Mouse (Mus musculus): ENCODE measurements at regions not wholly inside any gene's neighbourhood (a gene's known extent, or its start where the extent isn't known, plus 50 kb on each side); places are given as distances from the start of the nearest gene placed in this dataset.

GRCm38 (mm10) chr12:56472856-56473647 lies 63.7 kb downstream of the Nkx2-1 start:
- no peaks in the 10 kb centered on the region for H3K36me3 ChIP-seq (ENCODE audit: control insufficient read depth, insufficient read depth, low read length)
- H3K4me2 ChIP-seq (ENCODE audit: low read length), result no peak overlapping the region
- no peaks in the 10 kb centered on the region for H3K4me1 ChIP-seq (ENCODE audit: control insufficient read depth, insufficient read depth, low read length)
- H3K9me3 ChIP-seq (replicated peaks; ENCODE audit: control insufficient read depth, low read length, poor library complexity, severe bottlenecking), result no peaks in the 10 kb centered on the region
- ATAC-seq, result no peak
- peaks cover 29% of the 10 kb centered on the region for H3K27me3 ChIP-seq (ENCODE audit: control insufficient read depth, insufficient read depth, low read depth, low read length)
- no peak overlapping the region for H3K9ac ChIP-seq (ENCODE audit: low read depth, low read length)
- WGBS, result 48% methylated on average over 10 of the region's 10 CpGs
- H3K4me3 ChIP-seq (ENCODE audit: low read depth, low read length), result no peak overlapping the region
- H3K27ac ChIP-seq (ENCODE audit: low read length), result no peak overlapping the region

DNA sequence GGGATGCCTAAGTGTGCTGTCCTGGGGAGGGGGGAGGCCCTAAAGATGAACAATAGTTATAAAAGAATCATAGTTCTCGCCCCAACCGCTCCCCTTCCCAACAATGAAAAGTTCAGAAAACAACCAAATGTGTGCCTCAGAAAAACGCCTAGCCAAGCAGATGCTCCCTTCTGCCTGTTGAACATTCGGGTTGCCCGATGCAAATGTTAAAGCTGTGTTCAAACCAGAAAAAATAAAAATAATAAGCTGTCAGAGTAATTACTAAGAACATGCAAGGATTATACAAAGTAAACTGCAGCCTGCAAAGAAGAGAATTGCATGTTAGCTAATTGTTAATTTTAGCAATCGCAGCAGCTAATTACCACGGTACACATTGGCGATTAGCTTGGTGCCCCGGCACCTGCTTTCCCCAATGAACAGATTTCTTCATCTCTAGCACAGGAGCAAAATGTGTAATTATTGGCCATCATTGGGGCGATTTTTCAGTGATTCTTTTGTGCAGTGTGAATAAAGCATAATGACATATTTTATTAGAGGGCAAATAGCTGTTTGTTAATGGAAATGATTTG lies 65.7 kb downstream of the Nkx2-1 start:
- WGBS, result 58% methylated on average over 10 of the region's 10 CpGs
- peaks cover 35% of the 10 kb centered on the region for H3K27me3 ChIP-seq (ENCODE audit: control insufficient read depth, insufficient read depth, low read depth, low read length)

DNA sequence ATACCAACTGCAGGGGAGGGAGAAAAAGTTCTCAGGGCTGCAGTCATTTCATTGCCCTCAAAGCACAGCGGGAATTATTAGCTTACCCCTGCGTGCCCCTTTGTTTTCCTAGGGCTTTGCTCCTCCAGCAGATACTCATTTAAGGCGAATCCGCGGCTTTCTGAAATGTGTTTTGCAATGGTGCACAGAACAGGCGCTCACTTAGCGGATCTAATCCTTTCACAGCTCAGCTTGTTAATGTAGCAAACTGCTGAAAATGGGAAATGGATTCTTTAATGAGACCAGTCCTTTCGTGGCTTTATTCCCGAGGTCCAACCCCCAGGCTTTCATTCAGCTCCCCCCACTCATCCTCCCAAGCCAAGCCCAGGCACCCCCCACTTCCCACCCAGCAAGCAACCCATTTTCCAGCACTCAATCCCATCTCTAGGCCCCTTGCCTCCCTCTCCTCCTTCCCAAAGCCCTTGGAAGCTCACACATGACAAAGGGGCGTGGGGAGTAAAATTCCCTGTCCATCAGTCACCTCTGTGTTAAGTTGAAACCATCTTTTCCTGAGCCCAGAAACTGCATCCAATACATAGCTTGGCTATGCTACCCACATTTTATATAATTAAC lies 77.1 kb downstream of the Nkx2-1 start:
- Histone ChIP-seq H3K9me3 (replicated peaks; ENCODE audit: control insufficient read depth, low read length, poor library complexity, severe bottlenecking) (no peaks in the 10 kb centered on the region; the same call in none of the 2 replicates), H3K4me2 (ENCODE audit: low read length) (peak overlapping the region; percentile 42)

More for the DNA sequence above, 65.7 kb downstream of the Nkx2-1 start:
- Histone ChIP-seq H3K4me3 (ENCODE audit: low read depth, low read length) (no peak overlapping the region), H3K4me2 (ENCODE audit: low read length) (no peak overlapping the region), H3K27ac (ENCODE audit: low read length) (no peak overlapping the region), H3K9ac (ENCODE audit: low read depth, low read length) (no peak overlapping the region), H3K9me3 (replicated peaks; ENCODE audit: control insufficient read depth, low read length, poor library complexity, severe bottlenecking) (no peaks in the 10 kb centered on the region), H3K4me1 (ENCODE audit: control insufficient read depth, insufficient read depth, low read length) (no peaks in the 10 kb centered on the region), H3K36me3 (ENCODE audit: control insufficient read depth, insufficient read depth, low read length) (no peaks in the 10 kb centered on the region)
- no peak for ATAC-seq

GRCm38 (mm10) chr12:56458665-56459507 lies 77.8 kb downstream of the Nkx2-1 start:
- H3K4me2 ChIP-seq (ENCODE audit: low read length), result peak overlapping the region; percentile 42
- H3K27ac ChIP-seq (ENCODE audit: low read length), result no peak overlapping the region
- ATAC-seq, result peak; percentile 67; the same call in 1 of the 2 replicates
- WGBS, result 4% methylated on average over 16 of the region's 16 CpGs
- no peaks in the 10 kb centered on the region for H3K36me3 ChIP-seq (ENCODE audit: control insufficient read depth, insufficient read depth, low read length)
- H3K27me3 ChIP-seq (ENCODE audit: control insufficient read depth, insufficient read depth, low read depth, low read length), result peaks cover 62% of the 10 kb centered on the region
- H3K4me1 ChIP-seq (ENCODE audit: control insufficient read depth, insufficient read depth, low read length), result peaks cover 2% of the 10 kb centered on the region
- no peak overlapping the region; the same call in 1 of the 2 replicates for H3K9ac ChIP-seq (ENCODE audit: low read depth, low read length)
- no peaks in the 10 kb centered on the region; the same call in 1 of the 2 replicates for H3K9me3 ChIP-seq (replicated peaks; ENCODE audit: control insufficient read depth, low read length, poor library complexity, severe bottlenecking)
- no peak overlapping the region; the same call in 1 of the 2 replicates for H3K4me3 ChIP-seq (ENCODE audit: low read depth, low read length)

More for the DNA sequence above, 77.1 kb downstream of the Nkx2-1 start:
- 1% methylated on average over 10 of the region's 10 CpGs for WGBS
- Histone ChIP-seq H3K27ac (ENCODE audit: low read length) (no peak overlapping the region), H3K27me3 (ENCODE audit: control insufficient read depth, insufficient read depth, low read depth, low read length) (peaks cover 61% of the 10 kb centered on the region), H3K9ac (ENCODE audit: low read depth, low read length) (no peak overlapping the region; the same call in 1 of the 2 replicates), H3K4me3 (ENCODE audit: low read depth, low read length) (no peak overlapping the region; the same call in 1 of the 2 replicates), H3K4me1 (ENCODE audit: control insufficient read depth, insufficient read depth, low read length) (peaks cover 2% of the 10 kb centered on the region), H3K36me3 (ENCODE audit: control insufficient read depth, insufficient read depth, low read length) (no peaks in the 10 kb centered on the region)
- ATAC-seq, result peak; percentile 56

DNA sequence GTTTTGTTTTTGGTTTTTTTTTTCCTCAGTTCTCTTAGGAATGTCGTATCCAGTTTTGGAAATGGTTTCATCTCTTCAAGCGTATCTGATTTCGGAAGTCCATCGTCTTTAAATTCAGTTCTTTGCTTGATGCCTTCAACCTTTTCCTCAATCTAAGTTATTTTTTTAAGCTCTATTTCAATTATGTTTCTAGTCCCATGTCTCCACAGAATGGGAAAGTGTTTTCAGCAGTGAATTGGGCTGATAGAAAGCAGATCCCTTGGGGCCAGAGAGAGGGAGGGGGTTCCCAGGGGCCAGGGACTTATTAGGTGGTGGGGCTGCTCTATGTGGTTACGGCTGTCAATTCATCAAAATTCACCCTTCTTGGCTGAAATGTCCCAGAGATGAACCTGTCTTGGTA lies 78.8 kb downstream of the Nkx2-1 start:
- Histone ChIP-seq H3K36me3 (ENCODE audit: control insufficient read depth, insufficient read depth, low read length) (no peaks in the 10 kb centered on the region), H3K27me3 (ENCODE audit: control insufficient read depth, insufficient read depth, low read depth, low read length) (peaks cover 58% of the 10 kb centered on the region), H3K4me1 (ENCODE audit: control insufficient read depth, insufficient read depth, low read length) (peaks cover 2% of the 10 kb centered on the region), H3K9me3 (replicated peaks; ENCODE audit: control insufficient read depth, low read length, poor library complexity, severe bottlenecking) (no peaks in the 10 kb centered on the region; the same call in 1 of the 2 replicates), H3K9ac (ENCODE audit: low read depth, low read length) (no peak overlapping the region), H3K4me3 (ENCODE audit: low read depth, low read length) (no peak overlapping the region), H3K27ac (ENCODE audit: low read length) (no peak overlapping the region), H3K4me2 (ENCODE audit: low read length) (no peak overlapping the region)
- no peak for ATAC-seq
- WGBS, result 22% methylated on average over 5 of the region's 5 CpGs

GRCm38 (mm10) chr12:56457356-56457755 lies 79.4 kb downstream of the Nkx2-1 start:
- WGBS, result 8% methylated on average over 2 of the region's 2 CpGs
- no peak for ATAC-seq
- Histone ChIP-seq H3K27me3 (ENCODE audit: control insufficient read depth, insufficient read depth, low read depth, low read length) (peaks cover 57% of the 10 kb centered on the region), H3K9ac (ENCODE audit: low read depth, low read length) (no peak overlapping the region), H3K36me3 (ENCODE audit: control insufficient read depth, insufficient read depth, low read length) (no peaks in the 10 kb centered on the region), H3K27ac (ENCODE audit: low read length) (no peak overlapping the region), H3K9me3 (replicated peaks; ENCODE audit: control insufficient read depth, low read length, poor library complexity, severe bottlenecking) (no peaks in the 10 kb centered on the region; the same call in 1 of the 2 replicates), H3K4me1 (ENCODE audit: control insufficient read depth, insufficient read depth, low read length) (peaks cover 2% of the 10 kb centered on the region), H3K4me3 (ENCODE audit: low read depth, low read length) (no peak overlapping the region), H3K4me2 (ENCODE audit: low read length) (no peak overlapping the region)

DNA sequence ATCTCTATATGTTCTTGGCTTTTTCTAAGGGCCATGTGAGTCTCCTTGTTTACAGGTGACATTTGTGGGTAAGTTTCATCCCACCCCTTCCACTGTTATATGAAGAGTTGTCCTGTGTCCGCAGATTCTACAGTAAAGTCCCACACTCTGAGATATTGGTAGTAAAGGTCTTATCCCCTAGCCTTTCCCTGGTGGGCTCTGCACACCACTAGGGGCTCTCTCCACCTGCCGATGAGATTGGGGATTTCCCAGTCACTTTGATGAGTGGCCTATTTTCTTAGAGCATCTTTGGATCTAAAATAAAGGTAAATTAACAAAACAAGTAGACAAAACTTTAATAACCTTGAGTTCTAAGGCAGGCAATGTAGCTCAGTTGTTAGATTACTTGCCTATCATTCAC lies 86.4 kb downstream of the Nkx2-1 start:
- Histone ChIP-seq H3K27ac (ENCODE audit: low read length) (no peak overlapping the region), H3K9me3 (replicated peaks; ENCODE audit: control insufficient read depth, low read length, poor library complexity, severe bottlenecking) (no peaks in the 10 kb centered on the region; the same call in 1 of the 2 replicates), H3K27me3 (ENCODE audit: control insufficient read depth, insufficient read depth, low read depth, low read length) (peaks cover 36% of the 10 kb centered on the region), H3K9ac (ENCODE audit: low read depth, low read length) (no peak overlapping the region), H3K4me1 (ENCODE audit: control insufficient read depth, insufficient read depth, low read length) (no peaks in the 10 kb centered on the region), H3K4me3 (ENCODE audit: low read depth, low read length) (no peak overlapping the region), H3K4me2 (ENCODE audit: low read length) (no peak overlapping the region), H3K36me3 (ENCODE audit: control insufficient read depth, insufficient read depth, low read length) (no peaks in the 10 kb centered on the region)
- no peak for ATAC-seq
- WGBS, result 81% methylated on average over 2 of the region's 2 CpGs

DNA sequence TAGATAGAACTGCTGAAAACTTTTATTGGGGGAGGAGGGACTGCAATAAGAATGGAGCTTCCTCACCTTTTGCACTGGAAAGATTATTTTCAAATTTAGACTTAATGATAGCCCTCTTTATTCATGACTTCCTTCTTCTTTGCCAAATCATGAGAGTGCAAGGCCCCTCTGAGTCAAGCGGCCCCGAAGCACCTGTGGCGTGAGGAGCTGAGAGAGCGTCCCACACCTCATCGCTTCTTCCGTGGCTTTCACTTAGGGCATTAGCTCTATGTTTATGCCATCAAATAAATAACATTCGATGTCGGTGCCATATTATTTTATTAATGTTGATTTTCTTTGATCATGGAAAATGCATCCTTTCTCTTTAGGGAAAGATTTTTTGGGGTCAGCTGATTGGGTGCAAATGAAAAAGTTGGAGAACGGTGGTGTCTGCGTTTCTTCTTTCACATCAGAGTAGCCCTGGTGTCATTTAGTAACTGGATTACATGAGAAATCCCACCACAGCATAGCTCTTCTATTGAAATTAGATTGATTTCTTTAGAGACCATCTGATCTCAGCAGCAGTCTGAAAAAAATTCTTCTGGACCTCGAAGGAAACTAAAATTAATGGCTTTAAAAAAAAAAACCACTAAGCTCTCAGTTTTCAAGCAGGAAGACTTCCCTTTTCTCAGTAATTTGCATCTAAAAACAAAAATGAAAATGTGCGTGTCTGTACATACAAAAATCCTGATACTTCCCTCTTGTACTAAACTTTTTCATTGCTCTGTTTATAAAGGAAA lies 87.7 kb downstream of the Nkx2-1 start:
- Histone ChIP-seq H3K27me3 (ENCODE audit: control insufficient read depth, insufficient read depth, low read depth, low read length) (peaks cover 31% of the 10 kb centered on the region), H3K36me3 (ENCODE audit: control insufficient read depth, insufficient read depth, low read length) (no peaks in the 10 kb centered on the region), H3K4me3 (ENCODE audit: low read depth, low read length) (no peak overlapping the region), H3K27ac (ENCODE audit: low read length) (no peak overlapping the region), H3K9me3 (replicated peaks; ENCODE audit: control insufficient read depth, low read length, poor library complexity, severe bottlenecking) (no peaks in the 10 kb centered on the region; the same call in 1 of the 2 replicates), H3K9ac (ENCODE audit: low read depth, low read length) (no peak overlapping the region), H3K4me2 (ENCODE audit: low read length) (no peak overlapping the region), H3K4me1 (ENCODE audit: control insufficient read depth, insufficient read depth, low read length) (no peaks in the 10 kb centered on the region)
- no peak for ATAC-seq
- WGBS, result 80% methylated on average over 12 of the region's 12 CpGs
